Mouse (Mus musculus) liver, embryonic 16.5 days (tissue): Measurements from ENCODE around the gene Gm20547. TPM values are rescaled to one million over a fixed set of nuclear protein-coding genes. Genes with fewer than 3 reads are reported as not detected.
A peak's percentile ranks its signal among the peaks of the same experiment; 100 is the strongest.

Experiments
- ATAC-seq: fragments of 200-750 bp; cut with Nextera tagmentation; 2 replicates; pipeline ENCODE4 v1.8.0; 2017; ENCODE audit warnings: low read depth, mild to moderate bottlenecking, moderate number of reproducible peaks, moderate library complexity
- H3K27ac ChIP-seq: fragments of 300-500 bp; sonication (generic); 2 replicates; pipeline ENCODE4 v1.5.1; 2014; ENCODE audit warnings: mild to moderate bottlenecking, low read length
- H3K27me3 ChIP-seq: fragments of 300-500 bp; sonication (generic); 2 replicates; pipeline ENCODE4 v1.6.1; 2014; ENCODE audit warnings: low read depth, low read length, mixed read lengths; ENCODE audit not compliant: control insufficient read depth, insufficient read depth
- H3K36me3 ChIP-seq: fragments of 300-500 bp; sonication (generic); 2 replicates; pipeline ENCODE4 v1.6.1; 2014; ENCODE audit warnings: mild to moderate bottlenecking; ENCODE audit not compliant: control insufficient read depth, insufficient read depth
- H3K4me1 ChIP-seq: fragments of 300-500 bp; sonication (generic); 2 replicates; pipeline ENCODE4 v1.6.1; 2014; ENCODE audit warnings: low read depth, low read length, mixed read lengths; ENCODE audit not compliant: control insufficient read depth
- H3K4me2 ChIP-seq: fragments of 300-500 bp; sonication (generic); 2 replicates; pipeline ENCODE4 v1.6.1; 2014; ENCODE audit warnings: low read depth, low read length, mixed read lengths
- H3K4me3 ChIP-seq: fragments of 300-500 bp; sonication (generic); 2 replicates; pipeline ENCODE4 v1.5.1; 2014; ENCODE audit warnings: low read depth, mild to moderate bottlenecking, low read length
- H3K9ac ChIP-seq: fragments of 300-500 bp; sonication (generic); 2 replicates; pipeline ENCODE4 v1.6.1; 2014; ENCODE audit warnings: low read depth, low read length
- H3K9me3 ChIP-seq: fragments of 300-500 bp; sonication (generic); replicated peaks from 2 replicates; pipeline ENCODE4 v1.6.1; 2016; ENCODE audit warnings: low read length; ENCODE audit not compliant: control insufficient read depth
- WGBS: fragments of 180-500 bp; shearing (Covaris S2); extraction: QIAGEN DNeasy Blood & Tissue Kit; methylation state at CpG from one replicate; pipeline ENCODE4 v1.1.7; 2014; ENCODE audit not compliant: insufficient replicate concordance; 5-methylcytosine and 5-hydroxymethylcytosine counted together
- polyA plus RNA-seq: library from polyadenylated mRNA; unstranded; fragments of >200 nt; fragmentation: Nextera tagmentation; extraction: Ambion mirVana; gene quantifications from 2 replicates; pipeline ENCODE4 v1.2.1, GENCODE M21; 2015

Gene Gm20547
- polyA plus RNA-seq, 1 experiment from 2014 or later = not detected

DNA sequence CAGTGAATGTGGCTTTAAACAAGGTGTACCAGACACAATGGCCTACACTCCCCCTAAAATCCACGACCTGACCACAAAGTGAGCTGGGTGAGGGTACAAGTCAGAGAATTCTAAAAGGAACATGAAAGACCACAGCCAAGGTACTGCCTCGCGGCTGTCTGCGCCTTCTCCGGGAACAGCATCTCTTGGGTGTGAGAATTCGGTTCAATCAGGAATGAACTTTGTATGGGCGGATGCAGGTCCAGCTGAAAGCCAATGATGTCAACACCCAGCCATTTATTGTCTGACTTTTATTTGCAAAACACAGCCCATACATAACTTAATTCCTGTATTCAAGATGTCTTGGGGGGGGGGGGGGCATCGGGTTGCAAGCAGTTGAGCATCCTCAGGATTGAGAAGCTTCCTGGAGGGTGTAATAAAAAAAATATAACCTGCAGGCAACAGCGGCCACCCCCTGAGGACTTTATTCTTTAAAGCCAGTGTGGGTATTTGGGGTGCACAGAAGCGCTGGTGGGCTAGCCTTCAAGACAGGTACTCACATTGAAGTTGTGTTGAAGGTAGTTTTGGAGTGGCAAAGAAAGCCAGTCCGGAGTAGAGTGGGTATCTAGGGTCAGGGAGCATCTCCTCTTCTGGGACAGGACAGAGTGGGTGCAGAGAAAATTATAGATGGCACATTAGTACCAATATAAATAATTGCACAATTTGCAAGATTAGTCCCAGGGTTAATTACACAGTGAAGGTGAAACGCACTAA is 11.4 kb upstream of the Gm20547 start:
- Histone ChIP-seq H3K36me3 (no peaks in the 10 kb centered on the region), H3K9ac (no peak overlapping the region; the same call in 1 of the 2 replicates), H3K4me1 (peaks cover 37% of the 10 kb centered on the region), H3K4me3 (peak overlapping the region; percentile 72), H3K27ac (peak overlapping the region; percentile 55; the same call in 1 of the 2 replicates), H3K27me3 (no peaks in the 10 kb centered on the region), H3K4me2 (peak overlapping the region; percentile 98), H3K9me3 (no peaks in the 10 kb centered on the region)
- WGBS = 75% methylated on average over 12 of the region's 12 CpGs
- ATAC-seq = no peak

DNA sequence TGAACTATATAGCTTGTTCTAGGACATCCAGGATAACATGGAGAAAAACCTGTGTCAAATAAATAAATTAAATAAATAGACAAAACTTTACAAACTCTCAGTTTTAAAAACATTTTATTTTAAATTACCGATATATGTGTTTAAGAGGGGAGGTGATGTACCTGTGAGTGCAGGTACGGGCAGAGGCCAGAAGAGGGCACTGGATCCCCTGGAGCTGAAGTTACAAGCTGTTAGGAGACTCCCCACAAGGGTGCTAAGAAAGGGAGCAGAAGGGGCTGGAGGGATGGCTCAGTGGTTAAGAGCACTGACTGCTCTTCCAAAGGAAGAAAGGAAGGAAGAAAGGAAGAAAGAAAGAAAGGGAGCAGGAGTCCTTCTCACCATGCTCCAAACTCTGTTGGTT is 9.5 kb upstream of the Gm20547 start:
- Histone ChIP-seq H3K36me3 (no peaks in the 10 kb centered on the region), H3K4me3 (no peak overlapping the region), H3K4me1 (peaks cover 21% of the 10 kb centered on the region), H3K4me2 (no peak overlapping the region), H3K9ac (no peak overlapping the region), H3K27ac (no peak overlapping the region), H3K9me3 (no peaks in the 10 kb centered on the region), H3K27me3 (no peaks in the 10 kb centered on the region)
- 82% methylated on average over 2 of the region's 2 CpGs for WGBS
- no peak for ATAC-seq

DNA sequence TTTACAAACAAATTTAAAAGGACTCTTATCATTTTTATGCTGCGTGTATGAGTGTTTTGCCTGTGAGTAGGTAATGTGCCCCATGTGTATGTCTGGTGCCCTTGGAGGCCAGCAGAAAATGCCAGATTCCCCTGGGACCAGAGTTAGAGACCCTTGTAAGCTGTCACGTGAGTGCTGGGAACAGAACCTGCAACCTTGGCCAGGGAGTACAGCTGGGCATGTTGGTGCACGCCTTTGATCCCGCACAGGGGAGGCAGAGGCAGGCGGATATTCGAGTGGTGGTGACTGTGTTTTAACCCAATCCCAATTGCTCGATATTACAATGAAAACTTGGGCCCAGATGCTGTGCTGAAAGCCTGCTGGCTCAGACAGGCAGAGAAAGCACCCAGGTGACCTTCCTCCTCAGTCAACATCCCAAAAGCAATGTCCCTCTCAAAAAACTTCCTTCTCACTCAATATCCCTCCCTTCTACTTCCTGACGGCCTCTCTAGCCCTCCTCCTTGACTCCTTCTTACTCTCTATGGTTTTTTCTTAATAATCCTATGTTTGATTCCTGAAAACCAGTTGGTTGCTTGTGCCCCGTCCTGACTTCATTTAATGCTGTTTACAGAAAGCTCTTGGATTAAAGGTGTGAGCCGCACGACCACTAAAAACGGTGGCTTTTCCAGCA is 8.4 kb upstream of the Gm20547 start:
- Histone ChIP-seq H3K36me3 (no peaks in the 10 kb centered on the region), H3K4me3 (no peak overlapping the region), H3K27ac (no peak overlapping the region), H3K4me1 (peaks cover 13% of the 10 kb centered on the region), H3K9ac (no peak overlapping the region), H3K4me2 (no peak overlapping the region), H3K9me3 (no peaks in the 10 kb centered on the region), H3K27me3 (no peaks in the 10 kb centered on the region)
- no peak for ATAC-seq
- 76% methylated on average over 12 of the region's 12 CpGs for WGBS

DNA sequence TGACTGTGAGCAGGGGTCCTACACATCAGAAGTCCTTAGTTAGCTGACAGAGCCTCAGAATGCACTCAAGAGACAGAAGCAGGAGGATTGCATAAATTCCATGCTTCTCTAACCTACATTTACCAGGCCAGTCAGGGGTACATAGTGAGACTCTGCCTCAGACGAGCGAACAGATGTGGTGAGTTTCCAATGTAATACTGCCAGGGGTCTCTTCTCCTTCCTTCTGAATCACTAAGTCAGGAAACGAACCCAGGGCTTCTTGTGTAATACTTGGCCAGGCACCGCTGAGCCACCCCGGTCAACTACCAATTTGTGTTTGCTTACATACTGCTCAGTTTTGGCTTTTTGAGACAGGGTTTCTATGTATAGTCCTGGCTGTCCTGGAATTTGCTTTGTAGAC is 6.1 kb upstream of the Gm20547 start:
- no peak overlapping the region for H3K9ac ChIP-seq
- H3K36me3 ChIP-seq = no peaks in the 10 kb centered on the region
- no peaks in the 10 kb centered on the region for H3K9me3 ChIP-seq
- WGBS = 56% methylated on average over 5 of the region's 5 CpGs
- H3K4me2 ChIP-seq = no peak overlapping the region
- no peak overlapping the region for H3K27ac ChIP-seq
- H3K4me1 ChIP-seq = peaks cover 3% of the 10 kb centered on the region
- H3K4me3 ChIP-seq = no peak overlapping the region
- no peaks in the 10 kb centered on the region for H3K27me3 ChIP-seq
- no peak for ATAC-seq

DNA sequence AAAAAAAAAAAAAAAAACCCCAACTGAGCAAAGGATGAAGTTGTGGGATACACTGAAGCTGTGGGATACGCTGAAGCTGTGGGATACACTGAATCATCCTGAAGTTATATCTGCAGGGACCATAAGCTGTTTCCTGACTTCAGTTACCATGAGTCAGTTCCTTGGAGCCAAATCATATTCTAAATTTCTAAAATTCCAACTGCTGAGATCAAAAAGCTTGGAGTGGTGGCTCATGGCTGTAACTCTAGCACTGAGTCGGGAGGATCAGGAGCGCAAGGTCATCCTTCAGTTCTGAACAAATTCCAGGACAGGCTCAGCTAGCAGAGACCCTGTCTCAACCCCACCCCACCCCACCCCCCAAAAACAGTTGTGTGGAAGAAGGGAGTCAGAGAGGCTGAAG is 3.8 kb upstream of the Gm20547 start:
- Histone ChIP-seq H3K4me1 (peaks cover 2% of the 10 kb centered on the region), H3K27ac (no peak overlapping the region), H3K4me3 (no peak overlapping the region), H3K27me3 (no peaks in the 10 kb centered on the region), H3K9ac (no peak overlapping the region), H3K4me2 (no peak overlapping the region), H3K36me3 (no peaks in the 10 kb centered on the region), H3K9me3 (no peaks in the 10 kb centered on the region)
- 73% methylated on average over 3 of the region's 3 CpGs for WGBS
- no peak for ATAC-seq

DNA sequence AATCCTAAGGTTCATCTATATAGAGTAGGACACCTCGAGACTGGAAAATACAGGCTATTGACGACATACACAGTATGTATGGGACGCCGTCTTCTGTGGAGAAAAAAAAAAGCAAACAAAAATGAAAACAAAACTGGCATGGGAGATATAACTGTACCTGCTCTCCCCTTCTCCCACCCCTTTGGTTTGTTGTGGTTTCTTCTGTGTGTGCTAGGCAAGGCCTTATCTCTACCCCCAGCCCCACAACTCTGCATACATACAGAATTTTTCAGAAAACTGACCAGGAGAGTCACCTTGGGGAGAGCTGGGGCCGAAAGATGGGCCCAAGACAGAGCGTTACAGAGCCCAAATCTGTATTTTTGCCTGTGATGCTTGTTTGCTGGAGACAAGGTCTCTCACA is 2.9 kb upstream of the Gm20547 start:
- no peak overlapping the region for H3K9ac ChIP-seq
- H3K36me3 ChIP-seq = no peaks in the 10 kb centered on the region
- WGBS = 37% methylated on average over 6 of the region's 6 CpGs
- no peaks in the 10 kb centered on the region for H3K27me3 ChIP-seq
- no peak for ATAC-seq
- H3K27ac ChIP-seq = no peak overlapping the region
- H3K4me1 ChIP-seq = peaks cover 2% of the 10 kb centered on the region
- no peak overlapping the region for H3K4me3 ChIP-seq
- H3K4me2 ChIP-seq = no peak overlapping the region
- H3K9me3 ChIP-seq = no peaks in the 10 kb centered on the region

DNA sequence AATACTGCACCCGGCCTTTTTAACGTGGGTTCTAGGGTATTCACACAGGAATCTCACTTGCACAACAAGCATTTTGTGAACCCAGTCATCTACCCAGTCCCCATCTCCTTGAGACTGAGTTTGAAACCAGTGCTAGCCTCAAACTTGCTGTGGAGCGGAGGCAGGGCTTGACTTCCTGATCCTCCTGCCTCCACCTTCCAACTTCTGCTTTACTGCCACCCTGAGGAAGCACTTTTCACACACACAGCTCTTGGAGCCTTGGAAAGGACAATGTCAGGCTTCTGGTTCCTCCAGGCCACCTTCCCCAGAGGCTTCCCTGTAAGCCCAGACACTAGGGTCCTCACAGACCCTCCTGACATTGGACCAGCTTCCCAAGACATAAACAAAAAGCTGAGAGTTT is 1.5 kb upstream of the Gm20547 start:
- Histone ChIP-seq H3K27me3 (no peaks in the 10 kb centered on the region), H3K27ac (no peak overlapping the region), H3K9me3 (no peaks in the 10 kb centered on the region), H3K4me2 (no peak overlapping the region), H3K9ac (no peak overlapping the region), H3K4me3 (no peak overlapping the region), H3K4me1 (peaks cover 2% of the 10 kb centered on the region), H3K36me3 (no peaks in the 10 kb centered on the region)
- WGBS = 49% methylated on average over 3 of the region's 3 CpGs
- ATAC-seq = no peak

DNA sequence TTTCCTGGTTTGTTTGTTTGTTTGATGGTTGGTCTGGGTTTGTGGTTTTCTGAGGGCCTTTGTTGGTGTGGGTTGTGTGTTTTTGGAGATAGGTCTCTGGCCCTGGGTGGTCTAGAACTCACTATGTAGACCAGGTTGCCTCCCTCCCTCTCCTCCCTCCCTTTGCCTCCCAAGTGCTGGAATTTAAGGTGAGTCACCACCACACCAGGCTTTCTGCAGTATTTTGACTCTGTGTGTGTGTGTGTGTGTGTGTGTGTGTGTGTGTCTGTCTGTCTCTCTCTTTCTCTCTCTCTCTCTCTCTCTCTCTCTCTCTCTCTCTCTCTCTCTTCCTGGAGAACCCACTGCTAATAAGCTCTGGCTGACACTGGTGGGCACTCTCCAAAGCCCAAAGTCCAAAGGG is 676 bp downstream of the Gm20547 start:
- Histone ChIP-seq H3K4me3 (peak overlapping the region; percentile 46), H3K27me3 (no peaks in the 10 kb centered on the region), H3K36me3 (no peaks in the 10 kb centered on the region), H3K9me3 (no peaks in the 10 kb centered on the region), H3K4me1 (peaks cover 2% of the 10 kb centered on the region), H3K4me2 (peak overlapping the region; percentile 51), H3K9ac (no peak overlapping the region), H3K27ac (no peak overlapping the region)
- no peak for ATAC-seq

DNA sequence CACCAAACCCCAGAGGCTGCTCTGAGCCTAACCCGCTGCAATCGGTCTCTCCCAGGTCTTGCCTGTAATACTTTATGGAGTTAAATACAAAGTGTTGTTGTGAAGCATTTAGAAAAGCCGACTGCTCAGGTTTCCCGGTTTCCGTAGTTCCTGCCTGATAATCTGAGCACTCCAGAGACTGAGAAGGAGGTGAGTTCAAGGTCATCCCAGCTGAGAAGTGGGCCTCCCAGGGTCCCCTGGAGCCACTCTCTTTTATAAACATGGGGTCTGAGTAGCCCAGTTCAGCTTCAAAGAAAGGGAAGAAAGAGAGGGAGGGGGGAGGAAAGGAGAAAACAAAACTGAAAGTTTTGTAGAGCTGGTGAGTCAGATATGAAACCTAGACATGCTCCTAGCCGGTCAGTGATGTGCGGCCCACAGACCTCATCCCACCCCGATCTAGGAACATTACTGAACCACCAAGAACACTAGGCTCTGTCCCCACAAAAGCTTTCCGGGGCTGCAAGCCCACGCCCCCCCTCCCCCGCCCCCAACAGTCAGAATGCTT is 2.4 kb downstream of the Gm20547 start, which contains the start of gene Zbtb12:
Zbtb12 (plus strand) TSS at position 148 of the 544 bp plus-strand sequence.
- no peaks in the 10 kb centered on the region for H3K9me3 ChIP-seq
- H3K27ac ChIP-seq = no peak within 1 kb of the TSS
- no peaks in the 10 kb centered on the region for H3K36me3 ChIP-seq
- H3K9ac ChIP-seq = no peak within 1 kb of the TSS
- no peak for ATAC-seq
- WGBS = 58% methylated on average over 11 of the region's 11 CpGs
- no peak within 1 kb of the TSS for H3K4me2 ChIP-seq
- H3K27me3 ChIP-seq = no peaks in the 10 kb centered on the region
- H3K4me3 ChIP-seq = no peak within 1 kb of the TSS
- no peaks in the 10 kb centered on the region; the same call in none of the 2 replicates for H3K4me1 ChIP-seq
